Mouse (Mus musculus) midbrain, embryonic 11.5 days (tissue): Measurements from ENCODE around the gene Ccdc150. TPM values are rescaled to one million over a fixed set of nuclear protein-coding genes. Genes with fewer than 3 reads are reported as not detected.

Experiments
- ATAC-seq: fragments of 200-750 bp; cut with Nextera tagmentation; 2 replicates; pipeline ENCODE4 v1.8.0; 2017; ENCODE audit warnings: moderate TSS enrichment, moderate library complexity; ENCODE audit not compliant: low FRiP score
- DNase-seq: peaks from one replicate; pipeline ENCODE4 v3.0.0; 2015; ENCODE audit warnings: low spot score; ENCODE audit errors: missing footprints
- H3K27ac ChIP-seq: fragments of 300-500 bp; sonication (generic); 2 replicates; pipeline ENCODE4 v1.5.1; 2014; ENCODE audit warnings: low read depth, low read length
- H3K27me3 ChIP-seq: fragments of 300-500 bp; sonication (generic); 2 replicates; pipeline ENCODE4 v1.6.1; 2014; ENCODE audit warnings: mild to moderate bottlenecking, low read length, moderate library complexity, mixed read lengths; ENCODE audit not compliant: control insufficient read depth, insufficient read depth
- H3K36me3 ChIP-seq: fragments of 300-500 bp; sonication (generic); 2 replicates; pipeline ENCODE4 v1.6.1; 2014; ENCODE audit warnings: mild to moderate bottlenecking, low read length, moderate library complexity, mixed read lengths; ENCODE audit not compliant: control insufficient read depth, insufficient read depth
- H3K4me1 ChIP-seq: fragments of 300-500 bp; sonication (generic); 2 replicates; pipeline ENCODE4 v1.6.1; 2014; ENCODE audit warnings: low read length; ENCODE audit not compliant: control insufficient read depth, insufficient read depth
- H3K4me2 ChIP-seq: fragments of 300-500 bp; sonication (generic); 2 replicates; pipeline ENCODE4 v1.6.1; 2014; ENCODE audit warnings: mild to moderate bottlenecking, moderate library complexity
- H3K4me3 ChIP-seq: fragments of 300-500 bp; sonication (generic); 2 replicates; pipeline ENCODE4 v1.5.1; 2014; ENCODE audit warnings: low read depth, low read length
- H3K9ac ChIP-seq: fragments of 300-500 bp; sonication (generic); 2 replicates; pipeline ENCODE4 v1.6.1; 2014; ENCODE audit warnings: low read length
- H3K9me3 ChIP-seq: fragments of 300-500 bp; sonication (generic); 2 replicates; pipeline ENCODE4 v1.6.1; 2016; ENCODE audit warnings: low read length; ENCODE audit not compliant: control insufficient read depth
- WGBS: fragments of 180-500 bp; shearing (Covaris S2); extraction: QIAGEN DNeasy Blood & Tissue Kit; methylation state at CpG from one replicate; pipeline ENCODE4 v1.1.7; 2014; 5-methylcytosine and 5-hydroxymethylcytosine counted together
- polyA plus RNA-seq: library from polyadenylated mRNA; unstranded; fragments of >200 nt; fragmentation: Nextera tagmentation; extraction: Ambion mirVana; gene quantifications from 2 replicates; pipeline ENCODE4 v1.2.1, GENCODE M21; 2014

The Ccdc150 gene
- polyA plus RNA-seq, 1 experiment from 2014 or later, result 0.45 TPM

- Histone ChIP-seq H3K9ac (no peak overlapping the region), H3K9me3 (no peaks in the 10 kb centered on the region), H3K36me3 (no peaks in the 10 kb centered on the region), H3K4me1 (no peaks in the 10 kb centered on the region), H3K4me3 (no peak overlapping the region), H3K27me3 (no peaks in the 10 kb centered on the region), H3K27ac (no peak overlapping the region), H3K4me2 (no peak overlapping the region)
- no peak for DNase-seq
- ATAC-seq, result no peak
- WGBS, result 66% methylated on average over 4 of the region's 4 CpGs
These were observed 82.5 kb downstream of the Ccdc150 start for GRCm38 (mm10) chr1:54332988-54333387.

GRCm38 (mm10) chr1:54354786-54355185, 104.3 kb downstream of the Ccdc150 start:
- Histone ChIP-seq H3K36me3 (no peaks in the 10 kb centered on the region), H3K27ac (no peak overlapping the region), H3K4me1 (no peaks in the 10 kb centered on the region), H3K9ac (no peak overlapping the region), H3K4me2 (no peak overlapping the region), H3K4me3 (no peak overlapping the region), H3K9me3 (no peaks in the 10 kb centered on the region), H3K27me3 (no peaks in the 10 kb centered on the region)
- WGBS, result 93% methylated on average over 4 of the region's 4 CpGs
- DNase-seq (no peak), ATAC-seq (no peak)

- ATAC-seq, result no peak
- Histone ChIP-seq H3K27ac (no peak overlapping the region), H3K4me1 (no peaks in the 10 kb centered on the region), H3K9me3 (no peaks in the 10 kb centered on the region), H3K36me3 (no peaks in the 10 kb centered on the region), H3K27me3 (no peaks in the 10 kb centered on the region), H3K9ac (no peak overlapping the region), H3K4me3 (no peak overlapping the region), H3K4me2 (no peak overlapping the region)
- no peak for DNase-seq
- whole genome bisulfite sequencing, result 88% methylated on average over 5 of the region's 5 CpGs
These were observed 105.0 kb downstream of the Ccdc150 start for GRCm38 (mm10) chr1:54355485-54355884.

GRCm38 (mm10) chr1:54356566-54356965, 106.1 kb downstream of the Ccdc150 start:
- no peak for ATAC-seq
- no peak overlapping the region for H3K4me2 ChIP-seq
- no peak overlapping the region for H3K9ac ChIP-seq
- no peaks in the 10 kb centered on the region for H3K36me3 ChIP-seq
- H3K27me3 ChIP-seq, result no peaks in the 10 kb centered on the region
- 87% methylated on average over 6 of the region's 6 CpGs for WGBS
- H3K27ac ChIP-seq, result no peak overlapping the region
- no peak for DNase-seq
- no peaks in the 10 kb centered on the region for H3K9me3 ChIP-seq
- no peaks in the 10 kb centered on the region for H3K4me1 ChIP-seq
- no peak overlapping the region for H3K4me3 ChIP-seq

- Histone ChIP-seq H3K4me2 (no peak overlapping the region), H3K27ac (no peak overlapping the region), H3K9me3 (no peaks in the 10 kb centered on the region), H3K4me1 (no peaks in the 10 kb centered on the region), H3K27me3 (no peaks in the 10 kb centered on the region), H3K4me3 (no peak overlapping the region), H3K36me3 (no peaks in the 10 kb centered on the region), H3K9ac (no peak overlapping the region)
- peak; percentile 28 for DNase-seq
- no peak for ATAC-seq
These were observed 127.1 kb downstream of the Ccdc150 start for GRCm38 (mm10) chr1:54377506-54378051.

- ATAC-seq, result peak; percentile 55; the same call in 1 of the 2 replicates
- 91% methylated on average over 9 of the region's 9 CpGs for WGBS
- DNase-seq, result peak; percentile 89
These were observed 130.8 kb downstream of the Ccdc150 start for GRCm38 (mm10) chr1:54380978-54381914.

GRCm38 (mm10) chr1:54384221-54384620, 133.7 kb downstream of the Ccdc150 start:
- DNase-seq (peak; percentile 78), ATAC-seq (no peak)
- Histone ChIP-seq H3K4me1 (no peaks in the 10 kb centered on the region), H3K36me3 (no peaks in the 10 kb centered on the region), H3K9me3 (no peaks in the 10 kb centered on the region), H3K27me3 (no peaks in the 10 kb centered on the region), H3K4me2 (no peak overlapping the region), H3K4me3 (no peak overlapping the region), H3K27ac (no peak overlapping the region), H3K9ac (no peak overlapping the region)
- 14% methylated on average over 1 of the region's 1 CpGs for WGBS

More at GRCm38 (mm10) chr1:54380978-54381914, 130.8 kb downstream of the Ccdc150 start:
- no peak overlapping the region for H3K4me3 ChIP-seq
- no peaks in the 10 kb centered on the region for H3K36me3 ChIP-seq
- H3K27me3 ChIP-seq, result no peaks in the 10 kb centered on the region
- H3K27ac ChIP-seq, result no peak overlapping the region
- H3K4me2 ChIP-seq, result no peak overlapping the region
- H3K9ac ChIP-seq, result no peak overlapping the region
- H3K4me1 ChIP-seq, result no peaks in the 10 kb centered on the region
- no peaks in the 10 kb centered on the region for H3K9me3 ChIP-seq

GRCm38 (mm10) chr1:54402736-54403135, 152.3 kb downstream of the Ccdc150 start:
- no peaks in the 10 kb centered on the region for H3K9me3 ChIP-seq
- no peaks in the 10 kb centered on the region for H3K27me3 ChIP-seq
- H3K36me3 ChIP-seq, result peaks cover 10% of the 10 kb centered on the region
- no peaks in the 10 kb centered on the region for H3K4me1 ChIP-seq
- ATAC-seq, result no peak
- no peak overlapping the region for H3K9ac ChIP-seq
- no peak overlapping the region for H3K27ac ChIP-seq
- no peak overlapping the region for H3K4me2 ChIP-seq
- peak; percentile 69 for DNase-seq
- no peak overlapping the region for H3K4me3 ChIP-seq
